Mouse (Mus musculus) effector memory CD4-positive, alpha-beta T cell, adult 5 months (primary cell): ENCODE results near the gene Cntnap5b. TPM values are rescaled to one million over a fixed set of nuclear protein-coding genes. Genes with fewer than 3 reads are reported as not detected.

Source experiments
- polyA plus RNA-seq: library from polyadenylated mRNA; unstranded; fragments of 100-300 nt; shearing (Covaris generic); gene quantifications from one replicate; pipeline ENCODE4 v1.2.1, GENCODE M21; 2017

The Cntnap5b gene
- polyA plus RNA-seq, result 0.15 TPM

DNA sequence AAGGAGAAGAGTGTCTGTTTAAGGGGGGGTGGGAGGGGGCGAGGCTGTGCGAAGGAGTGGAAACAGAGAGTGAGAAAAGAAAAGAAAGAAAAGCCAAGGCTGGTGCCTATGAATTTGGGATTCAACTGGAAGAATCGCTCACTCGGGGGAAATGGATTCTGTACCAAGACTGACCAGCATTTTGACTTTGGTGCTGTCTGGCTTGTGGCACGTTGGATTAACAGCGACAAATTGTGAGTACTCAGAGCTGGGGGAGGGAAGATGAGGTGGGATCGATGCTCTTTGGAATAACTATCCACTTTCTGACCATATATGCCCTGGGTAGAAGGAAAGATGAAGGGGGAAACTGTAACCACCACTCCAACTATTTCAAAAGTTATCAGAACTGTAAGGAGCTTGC lies at the start of gene Cntnap5b:
Gene Cntnap5b (plus strand): TSS at position 152 of the 400 bp plus-strand sequence.

